Mouse (Mus musculus): ENCODE data around the gene Ublcp1. TPM values are rescaled to one million over a fixed set of nuclear protein-coding genes. Genes with fewer than 3 reads are reported as not detected.
"Not testable (repeated sequence)": the region's sequence is repeated elsewhere in the genome, so short reads cannot be mapped to it uniquely, and the experiment has no call there.

Gene Ublcp1
- total RNA-seq, 1 experiment from 2014 or later: 50.1 TPM

- no peak for ATAC-seq (replicated peaks; ENCODE audit: insufficient number of reproducible peaks, low FRiP score, low TSS enrichment, poor library complexity, severe bottlenecking)
Measured at GRCm38 (mm10) chr11:44498412-44499272, 28.3 kb upstream of the Ublcp1 start.

GRCm38 (mm10) chr11:44496217-44496616 lies 25.9 kb upstream of the Ublcp1 start:
- 0 out of 2 replicates have a peak, but pooled peaks have one; percentile 31 for ATAC-seq (replicated peaks; ENCODE audit: insufficient number of reproducible peaks, low FRiP score, low TSS enrichment, poor library complexity, severe bottlenecking)

- no peak for ATAC-seq (replicated peaks; ENCODE audit: insufficient number of reproducible peaks, low FRiP score, low TSS enrichment, poor library complexity, severe bottlenecking)
Measured at GRCm38 (mm10) chr11:44494643-44495323, 24.5 kb upstream of the Ublcp1 start.

- no peak for ATAC-seq (replicated peaks; ENCODE audit: insufficient number of reproducible peaks, low FRiP score, low TSS enrichment, poor library complexity, severe bottlenecking)
Measured at GRCm38 (mm10) chr11:44489117-44489516, 18.8 kb upstream of the Ublcp1 start.

- no peak for ATAC-seq (replicated peaks; ENCODE audit: insufficient number of reproducible peaks, low FRiP score, low TSS enrichment, poor library complexity, severe bottlenecking)
Measured at GRCm38 (mm10) chr11:44485089-44485736, 14.9 kb upstream of the Ublcp1 start.

DNA sequence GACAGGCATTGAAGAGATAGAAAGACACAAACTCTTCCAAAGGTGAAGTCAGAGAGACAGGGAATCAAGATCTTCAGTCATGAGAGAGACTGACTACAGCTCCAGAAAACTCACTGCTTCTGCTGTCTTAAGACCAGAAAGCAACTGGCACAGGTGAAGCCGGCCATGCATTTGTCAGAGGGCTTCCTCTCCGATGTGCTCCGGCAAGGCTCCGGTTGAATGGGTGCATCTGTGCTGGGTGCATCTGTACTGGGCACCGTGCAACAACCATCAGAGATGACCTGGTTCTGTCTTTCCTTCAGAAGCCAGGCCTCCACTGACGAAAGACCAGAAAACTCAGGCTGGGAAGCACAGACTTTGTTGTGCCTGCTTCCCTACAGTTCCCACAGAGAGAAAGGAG lies 9.9 kb upstream of the Ublcp1 start:
- ATAC-seq (replicated peaks; ENCODE audit: insufficient number of reproducible peaks, low FRiP score, low TSS enrichment, poor library complexity, severe bottlenecking): no peak

DNA sequence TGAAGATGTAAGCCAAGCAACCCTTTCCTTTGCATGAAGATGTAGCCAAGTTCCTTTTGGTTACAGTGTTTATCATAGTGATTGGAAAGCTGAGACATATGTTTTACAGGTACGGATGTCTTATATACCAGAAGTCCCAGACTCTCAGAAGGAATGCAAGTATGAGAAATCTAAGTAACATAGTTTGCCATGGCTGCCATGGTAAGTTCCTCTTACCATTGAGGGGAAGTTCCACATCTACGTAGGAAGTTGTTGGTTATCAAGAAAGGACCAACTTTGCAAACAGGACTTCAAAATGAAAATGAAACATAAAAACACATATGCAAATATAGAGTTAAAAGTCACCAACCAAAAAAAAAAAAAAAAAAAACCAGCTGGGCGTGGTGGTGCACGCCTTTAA lies 8.1 kb upstream of the Ublcp1 start:
- peak; percentile 64 for ATAC-seq (replicated peaks; ENCODE audit: insufficient number of reproducible peaks, low FRiP score, low TSS enrichment, poor library complexity, severe bottlenecking)

GRCm38 (mm10) chr11:44476445-44476844 lies 6.1 kb upstream of the Ublcp1 start:
- ATAC-seq (replicated peaks; ENCODE audit: insufficient number of reproducible peaks, low FRiP score, low TSS enrichment, poor library complexity, severe bottlenecking): no peak

GRCm38 (mm10) chr11:44475467-44475866 lies 5.2 kb upstream of the Ublcp1 start:
- ATAC-seq (replicated peaks; ENCODE audit: insufficient number of reproducible peaks, low FRiP score, low TSS enrichment, poor library complexity, severe bottlenecking): no peak; the same call in 1 of the 2 replicates

DNA sequence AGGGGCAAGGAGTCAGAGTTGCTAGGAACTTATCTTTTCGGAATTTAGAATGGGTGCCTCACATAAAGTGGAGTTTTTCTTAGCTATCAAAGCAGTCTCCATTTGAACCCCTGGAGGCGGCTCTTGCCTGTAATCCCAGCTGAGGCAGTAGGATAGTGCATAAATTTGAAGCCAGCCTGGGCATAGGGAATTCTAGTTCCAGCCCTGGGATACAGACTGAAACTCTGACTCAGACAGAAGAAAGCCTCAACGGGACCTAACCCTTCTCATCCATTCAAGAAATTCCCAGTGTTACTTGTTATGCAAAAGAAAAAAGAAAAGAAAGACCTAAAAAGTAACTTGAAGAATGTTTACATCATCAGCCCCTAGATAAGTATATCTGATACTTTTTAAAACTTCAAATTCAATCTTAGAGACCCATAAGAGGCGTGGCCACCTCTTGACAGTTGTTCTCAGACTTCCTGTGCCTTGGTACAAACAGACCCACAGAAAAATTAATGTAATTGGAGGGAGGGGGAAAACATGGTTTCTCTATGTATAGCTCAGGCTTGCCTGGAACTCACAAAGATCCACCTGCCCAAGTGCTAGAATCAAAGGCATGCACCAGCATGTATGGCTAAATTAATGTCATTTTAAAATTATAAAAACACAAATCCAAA lies 1.2 kb upstream of the Ublcp1 start:
- ATAC-seq (replicated peaks; ENCODE audit: insufficient number of reproducible peaks, low FRiP score, low TSS enrichment, poor library complexity, severe bottlenecking): no peak

DNA sequence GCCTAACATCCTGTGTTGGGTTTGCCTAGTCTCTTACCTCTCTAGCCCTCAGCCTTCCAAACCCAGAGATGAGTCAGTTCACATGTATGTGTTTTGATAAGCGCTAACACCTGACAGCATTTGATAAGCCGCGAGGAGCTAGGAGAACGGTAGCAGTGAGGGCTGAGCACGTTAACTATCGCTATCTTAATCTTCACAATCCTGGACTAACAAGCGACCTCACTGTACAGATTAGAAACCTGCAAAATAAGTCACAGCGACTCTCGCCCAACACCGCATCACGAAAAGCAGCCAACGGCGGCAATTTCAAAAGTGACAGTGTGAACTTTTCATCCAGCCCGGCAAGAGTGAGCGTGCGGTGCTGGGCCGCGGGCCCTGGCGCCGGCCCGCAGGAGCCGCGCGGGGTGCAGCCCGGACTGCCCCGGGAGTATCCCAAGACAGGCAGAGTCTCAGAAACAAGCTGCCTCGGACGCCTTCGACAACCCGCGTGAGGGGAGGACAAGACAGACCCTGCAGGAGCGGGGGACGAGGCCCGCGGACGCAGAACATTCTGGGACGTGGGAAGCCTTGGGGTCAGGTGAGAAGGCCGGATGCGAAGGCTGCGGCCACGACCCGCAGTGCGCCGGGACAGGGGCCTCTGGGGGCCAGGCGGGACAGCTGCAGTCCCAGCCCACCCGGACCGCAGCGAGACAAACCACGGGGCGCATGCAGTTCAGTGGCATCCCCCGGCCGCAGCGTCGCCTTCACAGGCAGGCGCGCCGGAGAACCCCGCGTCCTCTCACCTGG lies 459 bp downstream of the Ublcp1 start:
- no peak; the same call in 1 of the 2 replicates for ATAC-seq (replicated peaks; ENCODE audit: insufficient number of reproducible peaks, low FRiP score, low TSS enrichment, poor library complexity, severe bottlenecking)

GRCm38 (mm10) chr11:44468306-44468790 lies 1.9 kb downstream of the Ublcp1 start:
- ATAC-seq (replicated peaks; ENCODE audit: insufficient number of reproducible peaks, low FRiP score, low TSS enrichment, poor library complexity, severe bottlenecking): no peak

GRCm38 (mm10) chr11:44466949-44467442 lies 3.3 kb downstream of the Ublcp1 start:
- no peak for ATAC-seq (replicated peaks; ENCODE audit: insufficient number of reproducible peaks, low FRiP score, low TSS enrichment, poor library complexity, severe bottlenecking)

DNA sequence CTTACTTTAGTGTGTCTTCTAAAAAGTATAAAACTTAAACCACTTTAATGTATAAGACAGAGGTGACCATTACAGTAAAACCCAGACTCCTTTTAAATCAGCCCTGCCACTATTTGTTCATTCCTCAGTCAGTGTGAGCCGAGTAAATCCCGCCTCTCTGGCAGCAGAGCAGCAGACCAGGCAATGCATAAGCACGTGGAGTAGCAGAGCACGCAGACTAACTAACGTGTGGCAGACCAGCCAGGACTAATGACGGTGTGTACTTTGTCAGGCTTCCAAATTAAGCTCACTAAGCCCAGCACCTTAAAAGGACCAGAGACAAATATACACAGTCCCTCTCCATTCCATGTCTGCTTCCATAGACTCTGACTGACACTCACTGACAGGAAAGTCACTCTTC lies 8.8 kb downstream of the Ublcp1 start:
- ATAC-seq (replicated peaks; ENCODE audit: insufficient number of reproducible peaks, low FRiP score, low TSS enrichment, poor library complexity, severe bottlenecking): no peak

DNA sequence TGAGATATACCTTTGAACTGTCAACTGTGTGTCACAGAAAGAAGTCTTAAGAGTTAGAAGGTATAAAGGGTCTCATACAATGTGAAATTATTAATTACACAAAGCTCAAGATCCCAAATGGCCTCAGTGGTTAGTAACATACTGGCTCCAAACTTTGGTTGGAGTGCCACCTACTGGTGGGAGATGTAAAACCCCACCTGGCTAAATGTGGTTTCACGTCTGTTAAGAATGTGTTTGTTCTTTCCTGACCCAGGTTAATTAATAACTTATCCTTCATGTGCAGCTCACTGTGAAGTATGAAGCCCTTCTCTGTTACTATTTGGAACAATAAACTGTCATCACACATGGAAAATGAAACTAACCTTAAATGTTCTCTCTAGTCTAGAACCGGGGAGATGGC lies 16.9 kb downstream of the Ublcp1 start:
- ATAC-seq (replicated peaks; ENCODE audit: insufficient number of reproducible peaks, low FRiP score, low TSS enrichment, poor library complexity, severe bottlenecking): 0 out of 2 replicates have a peak, but pooled peaks have one; percentile 56

- not testable (repeated sequence) for ATAC-seq (replicated peaks; ENCODE audit: insufficient number of reproducible peaks, low FRiP score, low TSS enrichment, poor library complexity, severe bottlenecking)
Measured at GRCm38 (mm10) chr11:44452016-44452415, 18.3 kb downstream of the Ublcp1 start.

DNA sequence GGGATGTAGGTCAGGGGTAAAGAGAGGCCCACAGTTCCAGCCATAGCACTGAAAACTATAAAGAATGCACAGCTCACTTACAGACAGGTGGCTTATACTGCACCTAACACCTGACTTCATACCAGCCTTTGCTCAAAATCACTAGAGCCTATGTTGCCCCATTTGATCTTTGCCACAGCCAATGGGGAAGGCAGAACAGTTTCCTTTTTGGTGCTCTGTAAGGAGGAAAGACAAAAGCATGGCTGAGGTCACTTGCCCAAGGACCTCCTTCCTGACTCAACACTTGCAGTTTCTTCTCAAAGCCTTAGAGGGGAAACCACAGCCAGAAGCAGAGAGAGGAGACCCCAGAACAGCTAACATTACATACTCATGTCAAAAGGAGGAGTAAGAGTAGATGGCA lies 19.3 kb downstream of the Ublcp1 start:
- ATAC-seq (replicated peaks; ENCODE audit: insufficient number of reproducible peaks, low FRiP score, low TSS enrichment, poor library complexity, severe bottlenecking): no peak

GRCm38 (mm10) chr11:44437786-44438185 lies 32.5 kb downstream of the Ublcp1 start:
- ATAC-seq (replicated peaks; ENCODE audit: insufficient number of reproducible peaks, low FRiP score, low TSS enrichment, poor library complexity, severe bottlenecking): no peak

Measured in monocyte, adult 5-6 weeks (primary cell).